Comparison of ENCODE assay signal across 20 mouse cellular contexts in the genomic region with DNA sequence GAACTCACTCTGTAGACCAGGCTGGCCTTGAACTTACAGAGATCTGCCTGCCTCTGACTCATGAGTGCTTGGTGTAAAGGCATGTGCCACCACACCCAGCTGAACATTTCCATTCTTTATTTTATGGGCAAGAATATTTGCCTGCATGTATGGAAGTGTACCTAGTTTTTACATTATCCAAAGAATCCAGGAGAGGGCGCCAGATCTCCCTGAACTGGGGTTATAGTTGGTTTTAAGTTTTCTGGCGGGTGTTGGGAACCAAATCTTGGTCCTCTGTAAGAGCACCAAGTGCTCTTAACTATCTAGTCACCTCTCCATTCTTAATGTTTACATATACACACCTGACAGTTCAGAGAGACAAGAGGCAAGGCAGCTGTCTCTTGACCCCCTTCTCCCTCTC. TPM values are rescaled to one million over a fixed set of nuclear protein-coding genes. Genes with fewer than 3 reads are reported as not detected.
DNase-seq lines count a peak whose midpoint lies in the region; ATAC-seq and TF ChIP-seq lines count a peak whose summit lies in the region.
"Had no signal": no experiment of that assay in that cellular context is flagged by ENCODE, and none has a peak within 500 bp of the region (broad histone marks: within the 10 kb centered on the region; RNA-seq: fewer than 3 reads in every experiment).

No protein-coding gene starts in this region.

- TF ChIP-seq CTCF in forebrain, postnatal 0 days (IDR thresholded peaks at IDR 0.05; ENCODE audit: low read depth): peak; percentile 18; the same call in 1 of the 2 replicates
- TF ChIP-seq CTCF in liver, embryonic 14.5 days (IDR thresholded peaks at IDR 0.05; ENCODE audit: low read depth): peak; percentile 19; the same call in 1 of the 2 replicates

- no peak overlapping the region for H3K27ac ChIP-seq in forebrain, postnatal 0 days (ENCODE audit: low read depth, low read length)
- no peak overlapping the region for H3K27ac ChIP-seq in forebrain, embryonic 11.5 days (ENCODE audit: low read depth, low read length)
- H3K27ac ChIP-seq in liver, embryonic 14.5 days: no peak overlapping the region
- no peak overlapping the region for H3K27ac ChIP-seq in liver, embryonic 12.5 days
- H3K27ac ChIP-seq: embryonic facial prominence, embryonic 15.5 days; forebrain, embryonic 10.5 days; kidney, embryonic 15.5 days; limb, embryonic 13.5 days had no signal

- no peak overlapping the region for H3K4me3 ChIP-seq in forebrain, postnatal 0 days (ENCODE audit: low read depth, low read length)
- no peak overlapping the region for H3K4me3 ChIP-seq in forebrain, embryonic 11.5 days (ENCODE audit: low read depth, low read length)
- H3K4me3 ChIP-seq in liver, embryonic 14.5 days (ENCODE audit: insufficient read depth in 1 of 2, low read depth in 2 of 2, low read length in 2 of 2): no peak overlapping the region
- no peak overlapping the region for H3K4me3 ChIP-seq in liver, embryonic 12.5 days
- H3K4me3 ChIP-seq: embryonic facial prominence, embryonic 15.5 days; forebrain, embryonic 10.5 days; heart, embryonic 12.5 days; kidney, embryonic 15.5 days; limb, embryonic 13.5 days had no signal

- no peaks in the 10 kb centered on the region for H3K4me1 ChIP-seq in forebrain, postnatal 0 days (ENCODE audit: insufficient read depth)
- peaks cover 3% of the 10 kb centered on the region; the same call in 1 of the 2 replicates for H3K4me1 ChIP-seq in forebrain, embryonic 11.5 days (replicated peaks; ENCODE audit: control insufficient read depth, insufficient read depth, low read length)
- H3K4me1 ChIP-seq in liver, embryonic 14.5 days (replicated peaks; ENCODE audit: control insufficient read depth in 2 of 2, insufficient read depth in 2 of 2, low read length in 1 of 2): no peaks in the 10 kb centered on the region
- H3K4me1 ChIP-seq in liver, embryonic 12.5 days: peaks cover 2% of the 10 kb centered on the region; the same call in 1 of the 2 replicates
- H3K4me1 ChIP-seq: heart, embryonic 12.5 days had no signal

- H3K27me3 ChIP-seq in forebrain, postnatal 0 days (ENCODE audit: insufficient read depth, low read length): no peaks in the 10 kb centered on the region
- H3K27me3 ChIP-seq in forebrain, embryonic 11.5 days (ENCODE audit: control insufficient read depth, insufficient read depth, low read length): no peaks in the 10 kb centered on the region
- H3K27me3 ChIP-seq in liver, embryonic 14.5 days (ENCODE audit: control insufficient read depth, insufficient read depth, low read length): no peaks in the 10 kb centered on the region
- H3K27me3 ChIP-seq in liver, embryonic 12.5 days (replicated peaks): peaks cover 5% of the 10 kb centered on the region; the same call in 1 of the 2 replicates
- H3K27me3 ChIP-seq: embryonic facial prominence, embryonic 15.5 days; heart, embryonic 12.5 days; kidney, embryonic 15.5 days; limb, embryonic 13.5 days had no signal

- 82% methylated on average over 2 of the region's 2 CpGs for WGBS in forebrain, postnatal 0 days
- WGBS in forebrain, embryonic 11.5 days: 76% methylated on average over 2 of the region's 2 CpGs
- 60% methylated on average over 2 of the region's 2 CpGs for WGBS in liver, embryonic 14.5 days (ENCODE audit: insufficient replicate concordance)
- 61% methylated on average over 2 of the region's 2 CpGs for WGBS in liver, embryonic 12.5 days (ENCODE audit: insufficient replicate concordance)

- no peak overlapping the region for H3K9ac ChIP-seq in forebrain, postnatal 0 days
- H3K9ac ChIP-seq in forebrain, embryonic 11.5 days (ENCODE audit: low read length): no peak overlapping the region
- H3K9ac ChIP-seq in liver, embryonic 14.5 days (replicated peaks): no peak overlapping the region
- H3K9ac ChIP-seq in liver, embryonic 12.5 days: no peak overlapping the region
- H3K9ac ChIP-seq: embryonic facial prominence, embryonic 15.5 days; heart, embryonic 12.5 days; kidney, embryonic 15.5 days; limb, embryonic 13.5 days had no signal

- no peak overlapping the region for H3K4me2 ChIP-seq in forebrain, postnatal 0 days (ENCODE audit: low read depth)
- no peak overlapping the region for H3K4me2 ChIP-seq in forebrain, embryonic 11.5 days (ENCODE audit: low read depth, low read length, severe bottlenecking)
- no peak overlapping the region for H3K4me2 ChIP-seq in liver, embryonic 14.5 days (ENCODE audit: low read depth)
- no peak overlapping the region for H3K4me2 ChIP-seq in liver, embryonic 12.5 days
- H3K4me2 ChIP-seq: embryonic facial prominence, embryonic 15.5 days; heart, embryonic 12.5 days; kidney, embryonic 15.5 days; limb, embryonic 13.5 days had no signal

- TF ChIP-seq EP300 in liver, embryonic 14.5 days (IDR thresholded peaks at IDR 0.05; ENCODE audit: low read depth): no peak

- H3K9me3 ChIP-seq in forebrain, postnatal 0 days (ENCODE audit: low read length): no peaks in the 10 kb centered on the region
- H3K9me3 ChIP-seq in forebrain, embryonic 11.5 days (ENCODE audit: control insufficient read depth, low read length): no peaks in the 10 kb centered on the region
- H3K9me3 ChIP-seq in liver, embryonic 14.5 days (ENCODE audit: control insufficient read depth, low read length): no peaks in the 10 kb centered on the region
- H3K9me3 ChIP-seq in liver, embryonic 12.5 days (replicated peaks): no peaks in the 10 kb centered on the region
- H3K9me3 ChIP-seq: embryonic facial prominence, embryonic 15.5 days; forebrain, embryonic 10.5 days; heart, embryonic 12.5 days; kidney, embryonic 15.5 days; limb, embryonic 13.5 days had no signal

- no peak for ATAC-seq in forebrain, postnatal 0 days
- ATAC-seq in forebrain, embryonic 11.5 days (replicated peaks; ENCODE audit: low FRiP score): no peak
- no peak for ATAC-seq in liver, embryonic 14.5 days (ENCODE audit: insufficient read depth)
- ATAC-seq in liver, embryonic 12.5 days: no peak
- ATAC-seq in megakaryocyte progenitor cell, adult 5-6 weeks (replicated peaks; ENCODE audit: poor library complexity): peak; percentile 33
- ATAC-seq: inflammation-experienced regulatory T-cells, adult 6 months had no signal

- H3K36me3 ChIP-seq in forebrain, postnatal 0 days (ENCODE audit: insufficient read depth): no peaks in the 10 kb centered on the region
- no peaks in the 10 kb centered on the region for H3K36me3 ChIP-seq in forebrain, embryonic 11.5 days (ENCODE audit: control insufficient read depth, insufficient read depth, low read length)
- H3K36me3 ChIP-seq in liver, embryonic 14.5 days (replicated peaks; ENCODE audit: control insufficient read depth, insufficient read depth, low read depth): no peaks in the 10 kb centered on the region
- H3K36me3 ChIP-seq in liver, embryonic 12.5 days: no peaks in the 10 kb centered on the region
- H3K36me3 ChIP-seq: embryonic facial prominence, embryonic 15.5 days; forebrain, embryonic 10.5 days; heart, embryonic 12.5 days; kidney, embryonic 15.5 days; limb, embryonic 13.5 days had no signal

- DNase-seq in forebrain, postnatal 0 days: no peak
- no peak for DNase-seq in forebrain, embryonic 11.5 days (ENCODE audit: low spot score)
- no peak for DNase-seq in liver, embryonic 14.5 days (ENCODE audit: low read depth in 3 of 3, low spot score in 3 of 3)
- peak; percentile 22 for DNase-seq in A20 (ENCODE audit: low read depth, low spot score)
- DNase-seq in lung, postnatal 4 days: no peak
- DNase-seq in frontal cortex, postnatal 14 days (ENCODE audit: low spot score in 2 of 2): no peak
- DNase-seq: adrenal gland, adult 2 months; cerebellum, postnatal 10 days; embryo, embryonic 11 days; lung, adult 2 months; midbrain, embryonic 14.5 days; thymus, postnatal 36 days had no signal

RNA-seq across cellular contexts. Expression of a gene that starts 7.8 kb away (rescaled TPM):
- 423 and 513 TPM in 2 replicates for total RNA-seq in forebrain, postnatal 0 days (2014; rRNA removed)
- polyA plus RNA-seq in forebrain, postnatal 0 days (2015; fragmentation: Nextera tagmentation; extraction: Ambion mirVana): 76.8 and 80.3 TPM in 2 replicates
- polyA plus RNA-seq in forebrain, embryonic 11.5 days (2014; fragmentation: Nextera tagmentation; extraction: Ambion mirVana): 17.9 and 20.8 TPM in 2 replicates
- 1.7 TPM in 2 replicates for polyA plus RNA-seq in liver, embryonic 14.5 days (2012; rRNA removed)
- 0.62 and 0.87 TPM in 2 replicates for polyA plus RNA-seq in liver, embryonic 14.5 days (2014; fragmentation: Nextera tagmentation; extraction: Ambion mirVana)
- polyA plus RNA-seq in liver, embryonic 12.5 days (2016; fragmentation: Nextera tagmentation; extraction: Ambion mirVana): 0.92 and 0.93 TPM in 2 replicates
- total RNA-seq in megakaryocyte progenitor cell, adult 5-6 weeks (2015): 2.5 and 3.1 TPM in 2 replicates
- 2.6 and 4.0 TPM in 2 replicates for total RNA-seq in megakaryocyte progenitor cell, adult 5-6 weeks (2017)

RNA-seq across cellular contexts. Expression of a gene that starts 34.9 kb away (rescaled TPM):
- 49.2 and 54.3 TPM in 2 replicates for total RNA-seq in forebrain, postnatal 0 days (2014; rRNA removed)
- polyA plus RNA-seq in forebrain, postnatal 0 days (2015; fragmentation: Nextera tagmentation; extraction: Ambion mirVana): 49.2 and 50.6 TPM in 2 replicates
- polyA plus RNA-seq in forebrain, embryonic 11.5 days (2014; fragmentation: Nextera tagmentation; extraction: Ambion mirVana): 20.3 and 22.2 TPM in 2 replicates
- polyA plus RNA-seq in liver, embryonic 14.5 days (2012; rRNA removed): 9.7 and 12.8 TPM in 2 replicates
- 17.8 and 18.4 TPM in 2 replicates for polyA plus RNA-seq in liver, embryonic 14.5 days (2014; fragmentation: Nextera tagmentation; extraction: Ambion mirVana)
- polyA plus RNA-seq in liver, embryonic 12.5 days (2016; fragmentation: Nextera tagmentation; extraction: Ambion mirVana): 14.1 and 15.1 TPM in 2 replicates
- 47.2 and 54.0 TPM in 2 replicates for total RNA-seq in megakaryocyte progenitor cell, adult 5-6 weeks (2015)
- 38.6 and 39.3 TPM in 2 replicates for total RNA-seq in megakaryocyte progenitor cell, adult 5-6 weeks (2017)
